Mouse (Mus musculus): ENCODE data around the gene Trpc5. TPM values are rescaled to one million over a fixed set of nuclear protein-coding genes. Genes with fewer than 3 reads are reported as not detected.

Gene Trpc5
- polyA plus RNA-seq, 1 experiment from 2014 or later, result not detected

GRCm38 (mm10) chrX:144652196-144652595, 35.8 kb downstream of the Trpc5 start:
- H3K4me3 ChIP-seq (ENCODE audit: low read depth, low read length), result no peak overlapping the region

GRCm38 (mm10) chrX:144645394-144645793, 42.6 kb downstream of the Trpc5 start:
- no peak for ATAC-seq

More at GRCm38 (mm10) chrX:144652196-144652595, 35.8 kb downstream of the Trpc5 start:
- Histone ChIP-seq H3K36me3 (ENCODE audit: control insufficient read depth, insufficient read depth) (no peaks in the 10 kb centered on the region), H3K9me3 (ENCODE audit: control insufficient read depth) (no peaks in the 10 kb centered on the region), H3K9ac (ENCODE audit: low read depth, low read length) (no peak overlapping the region), H3K4me2 (replicated peaks; ENCODE audit: low read depth) (no peak overlapping the region), H3K27ac (ENCODE audit: low read depth, low read length) (no peak overlapping the region), H3K27me3 (replicated peaks; ENCODE audit: control insufficient read depth, insufficient read depth, low read length) (no peaks in the 10 kb centered on the region), H3K4me1 (replicated peaks; ENCODE audit: control insufficient read depth, insufficient read depth, low read length) (no peaks in the 10 kb centered on the region)
- 49% methylated on average over 2 of the region's 2 CpGs for WGBS
- ATAC-seq, result no peak
- no peak for TF ChIP-seq CTCF (IDR thresholded peaks at IDR 0.05; ENCODE audit: low read depth)

GRCm38 (mm10) chrX:144644756-144645155, 43.2 kb downstream of the Trpc5 start:
- Histone ChIP-seq H3K9me3 (ENCODE audit: control insufficient read depth) (no peaks in the 10 kb centered on the region), H3K4me1 (replicated peaks; ENCODE audit: control insufficient read depth, insufficient read depth, low read length) (no peaks in the 10 kb centered on the region), H3K4me2 (replicated peaks; ENCODE audit: low read depth) (no peak overlapping the region), H3K27ac (ENCODE audit: low read depth, low read length) (no peak overlapping the region), H3K4me3 (ENCODE audit: low read depth, low read length) (no peak overlapping the region), H3K27me3 (replicated peaks; ENCODE audit: control insufficient read depth, insufficient read depth, low read length) (no peaks in the 10 kb centered on the region), H3K9ac (ENCODE audit: low read depth, low read length) (no peak overlapping the region), H3K36me3 (ENCODE audit: control insufficient read depth, insufficient read depth) (no peaks in the 10 kb centered on the region)
- WGBS, result 62% methylated on average over 3 of the region's 3 CpGs
- no peak for TF ChIP-seq CTCF (IDR thresholded peaks at IDR 0.05; ENCODE audit: low read depth)
- no peak for ATAC-seq

More at GRCm38 (mm10) chrX:144645394-144645793, 42.6 kb downstream of the Trpc5 start:
- peak; percentile 52 for TF ChIP-seq CTCF (IDR thresholded peaks at IDR 0.05; ENCODE audit: low read depth)
- no peak overlapping the region for H3K9ac ChIP-seq (ENCODE audit: low read depth, low read length)
- no peak overlapping the region for H3K4me2 ChIP-seq (replicated peaks; ENCODE audit: low read depth)
- 29% methylated on average over 1 of the region's 1 CpGs for WGBS
- no peaks in the 10 kb centered on the region for H3K9me3 ChIP-seq (ENCODE audit: control insufficient read depth)
- no peaks in the 10 kb centered on the region for H3K4me1 ChIP-seq (replicated peaks; ENCODE audit: control insufficient read depth, insufficient read depth, low read length)
- no peak overlapping the region for H3K4me3 ChIP-seq (ENCODE audit: low read depth, low read length)
- no peaks in the 10 kb centered on the region for H3K36me3 ChIP-seq (ENCODE audit: control insufficient read depth, insufficient read depth)
- no peak overlapping the region for H3K27ac ChIP-seq (ENCODE audit: low read depth, low read length)
- H3K27me3 ChIP-seq (replicated peaks; ENCODE audit: control insufficient read depth, insufficient read depth, low read length), result no peaks in the 10 kb centered on the region

DNA sequence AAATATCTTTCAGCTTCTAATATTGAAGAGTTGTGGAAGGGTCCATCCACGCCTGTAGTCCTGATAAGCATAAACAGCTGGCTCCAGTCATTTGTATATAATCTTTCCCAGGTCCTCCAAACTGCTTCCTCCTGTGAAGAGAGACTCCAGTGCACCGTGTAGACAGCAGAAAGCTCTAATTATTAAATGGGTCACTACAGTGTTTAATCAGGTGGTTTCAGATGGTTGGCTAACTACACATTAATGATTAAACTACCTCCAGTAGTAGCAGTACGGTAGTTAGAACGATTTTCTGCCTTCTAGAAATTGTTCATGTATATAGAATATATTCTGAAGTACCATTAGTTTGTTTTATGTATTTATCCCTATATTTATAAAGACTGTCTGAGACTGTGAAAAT, 75.2 kb downstream of the Trpc5 start:
- WGBS, result 37% methylated on average over 4 of the region's 4 CpGs
- H3K4me1 ChIP-seq (replicated peaks; ENCODE audit: control insufficient read depth, insufficient read depth, low read length), result no peaks in the 10 kb centered on the region
- no peaks in the 10 kb centered on the region for H3K9me3 ChIP-seq (ENCODE audit: control insufficient read depth)
- TF ChIP-seq CTCF (IDR thresholded peaks at IDR 0.05; ENCODE audit: low read depth), result no peak
- H3K4me3 ChIP-seq (ENCODE audit: low read depth, low read length), result no peak overlapping the region
- no peaks in the 10 kb centered on the region for H3K36me3 ChIP-seq (ENCODE audit: control insufficient read depth, insufficient read depth)
- ATAC-seq, result no peak
- H3K27me3 ChIP-seq (replicated peaks; ENCODE audit: control insufficient read depth, insufficient read depth, low read length), result no peaks in the 10 kb centered on the region
- H3K9ac ChIP-seq (ENCODE audit: low read depth, low read length), result no peak overlapping the region
- no peak overlapping the region for H3K4me2 ChIP-seq (replicated peaks; ENCODE audit: low read depth)
- no peak overlapping the region for H3K27ac ChIP-seq (ENCODE audit: low read depth, low read length)

DNA sequence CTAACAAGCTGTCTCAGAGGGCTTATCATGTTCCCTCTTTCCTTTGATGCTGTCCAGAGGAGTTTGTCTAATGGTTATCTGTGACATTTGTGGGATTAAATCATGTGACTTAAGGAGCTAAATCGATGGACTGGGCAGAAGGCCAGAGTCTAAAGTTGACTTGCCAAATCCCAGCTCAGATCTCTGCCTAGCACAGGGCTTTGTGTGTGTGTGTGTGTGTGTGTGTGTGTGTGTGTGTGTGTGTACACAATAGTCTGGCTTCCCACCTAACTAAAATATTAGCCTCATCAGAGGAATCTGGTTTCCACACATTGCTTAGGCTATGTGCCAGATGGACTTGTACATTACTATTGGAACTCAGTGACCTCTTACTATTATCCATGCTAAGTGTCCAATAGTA, 151.5 kb downstream of the Trpc5 start:
- Histone ChIP-seq H3K4me2 (replicated peaks; ENCODE audit: low read depth) (no peak overlapping the region), H3K4me3 (ENCODE audit: low read depth, low read length) (no peak overlapping the region), H3K36me3 (ENCODE audit: control insufficient read depth, insufficient read depth) (no peaks in the 10 kb centered on the region), H3K27me3 (replicated peaks; ENCODE audit: control insufficient read depth, insufficient read depth, low read length) (no peaks in the 10 kb centered on the region), H3K9me3 (ENCODE audit: control insufficient read depth) (no peaks in the 10 kb centered on the region), H3K9ac (ENCODE audit: low read depth, low read length) (no peak overlapping the region), H3K27ac (ENCODE audit: low read depth, low read length) (no peak overlapping the region), H3K4me1 (replicated peaks; ENCODE audit: control insufficient read depth, insufficient read depth, low read length) (no peaks in the 10 kb centered on the region)
- no peak for TF ChIP-seq CTCF (IDR thresholded peaks at IDR 0.05; ENCODE audit: low read depth)
- 50% methylated on average over 1 of the region's 1 CpGs for WGBS
- ATAC-seq, result 0 out of 2 replicates have a peak, but pooled peaks have one; percentile 25

GRCm38 (mm10) chrX:144526042-144526441, 161.9 kb downstream of the Trpc5 start:
- Histone ChIP-seq H3K36me3 (ENCODE audit: control insufficient read depth, insufficient read depth) (no peaks in the 10 kb centered on the region), H3K4me1 (replicated peaks; ENCODE audit: control insufficient read depth, insufficient read depth, low read length) (no peaks in the 10 kb centered on the region), H3K27me3 (replicated peaks; ENCODE audit: control insufficient read depth, insufficient read depth, low read length) (no peaks in the 10 kb centered on the region), H3K27ac (ENCODE audit: low read depth, low read length) (no peak overlapping the region), H3K4me3 (ENCODE audit: low read depth, low read length) (no peak overlapping the region), H3K4me2 (replicated peaks; ENCODE audit: low read depth) (no peak overlapping the region), H3K9ac (ENCODE audit: low read depth, low read length) (no peak overlapping the region), H3K9me3 (ENCODE audit: control insufficient read depth) (no peaks in the 10 kb centered on the region)
- no peak for ATAC-seq
- no peak for TF ChIP-seq CTCF (IDR thresholded peaks at IDR 0.05; ENCODE audit: low read depth)
- 60% methylated on average over 7 of the region's 7 CpGs for WGBS

DNA sequence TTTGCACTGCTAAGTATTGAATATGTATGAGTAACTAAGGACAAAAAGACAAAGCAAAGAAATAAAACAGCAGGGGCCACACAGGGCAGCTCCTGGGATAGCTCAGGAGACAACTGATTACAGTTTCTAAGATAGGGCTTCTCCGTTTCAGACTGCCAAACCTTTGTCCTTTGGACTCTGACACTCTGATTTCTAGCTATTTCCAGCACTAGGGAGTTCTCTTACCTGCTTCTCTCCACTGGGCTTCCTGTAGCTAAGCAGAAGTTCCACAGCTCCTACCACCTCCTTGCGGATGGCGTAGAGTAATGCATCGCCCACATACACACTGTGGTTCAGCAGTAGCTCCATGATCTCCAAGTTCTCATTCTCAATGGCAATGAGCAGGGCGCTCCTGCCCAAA, 164.7 kb downstream of the Trpc5 start:
- WGBS, result 72% methylated on average over 5 of the region's 5 CpGs
- no peaks in the 10 kb centered on the region for H3K9me3 ChIP-seq (ENCODE audit: control insufficient read depth)
- peak; percentile 89 for ATAC-seq
- H3K27me3 ChIP-seq (replicated peaks; ENCODE audit: control insufficient read depth, insufficient read depth, low read length), result no peaks in the 10 kb centered on the region
- H3K27ac ChIP-seq (ENCODE audit: low read depth, low read length), result no peak overlapping the region
- no peak overlapping the region for H3K4me3 ChIP-seq (ENCODE audit: low read depth, low read length)
- H3K4me2 ChIP-seq (replicated peaks; ENCODE audit: low read depth), result no peak overlapping the region
- peak; percentile 33 for TF ChIP-seq CTCF (IDR thresholded peaks at IDR 0.05; ENCODE audit: low read depth)
- H3K9ac ChIP-seq (ENCODE audit: low read depth, low read length), result no peak overlapping the region
- H3K36me3 ChIP-seq (ENCODE audit: control insufficient read depth, insufficient read depth), result no peaks in the 10 kb centered on the region
- no peaks in the 10 kb centered on the region for H3K4me1 ChIP-seq (replicated peaks; ENCODE audit: control insufficient read depth, insufficient read depth, low read length)
